Mouse (Mus musculus): ENCODE data around the gene Dlgap5. TPM values are rescaled to one million over a fixed set of nuclear protein-coding genes. Genes with fewer than 3 reads are reported as not detected.
"Not testable (repeated sequence)": the region's sequence is repeated elsewhere in the genome, so short reads cannot be mapped to it uniquely, and the experiment has no call there.

The Dlgap5 gene
- 47.1 and 56.7 TPM in 2 replicates for polyA plus RNA-seq (2015; fragmentation: Nextera tagmentation; extraction: Ambion mirVana)

DNA sequence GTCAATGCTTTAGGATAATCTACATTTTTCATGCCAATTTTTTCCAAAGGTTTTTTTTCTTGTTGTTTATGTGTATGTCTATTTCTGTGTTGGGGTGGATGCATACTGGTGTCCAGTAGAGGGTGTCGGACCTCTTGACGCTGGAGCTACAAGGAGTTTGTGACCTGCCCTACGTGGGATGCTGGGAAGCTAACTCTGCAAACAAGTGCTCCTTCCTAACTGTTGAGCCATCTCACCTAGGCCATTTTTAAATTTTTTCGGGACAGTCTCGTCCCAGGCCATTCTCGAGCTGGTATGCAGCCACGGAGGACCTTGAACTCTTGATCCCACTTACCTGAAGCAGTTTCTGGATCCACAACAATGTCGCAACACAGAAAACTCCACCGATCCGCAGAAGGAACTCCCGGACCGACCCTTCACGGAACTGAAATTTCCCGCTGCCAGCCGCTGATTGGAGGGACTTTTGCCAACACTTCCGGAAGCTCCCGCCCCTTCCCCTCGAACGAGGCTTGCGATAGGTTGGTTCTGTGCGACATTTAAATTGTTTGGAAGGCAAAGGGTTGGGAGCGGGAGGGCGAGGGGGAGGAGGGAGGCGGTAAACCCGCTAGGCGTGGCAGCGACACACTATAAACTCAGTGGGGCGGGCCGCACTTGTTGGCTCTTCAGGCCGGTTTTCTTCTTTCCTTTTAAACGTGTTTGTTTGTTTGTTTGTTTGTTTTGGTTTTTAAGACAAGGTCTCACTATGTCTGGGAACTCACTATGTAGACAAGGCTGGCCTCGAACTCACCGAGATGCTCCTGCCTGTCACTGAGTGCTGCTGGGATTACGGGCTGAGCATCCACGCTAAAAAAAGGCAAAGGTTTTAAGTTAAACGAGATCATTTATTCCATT lies at the start of gene Dlgap5:
Gene Dlgap5 (minus strand): TSS at position 633 of the 891 bp plus-strand sequence.
- H3K27ac ChIP-seq, result peak within 1 kb of the TSS; percentile 29; the same call in 1 of the 2 replicates
- H3K4me2 ChIP-seq, result peak within 1 kb of the TSS; percentile 67
- H3K9me3 ChIP-seq, result no peaks in the 10 kb centered on the region
- no peaks in the 10 kb centered on the region for H3K27me3 ChIP-seq
- H3K9ac ChIP-seq, result peak within 1 kb of the TSS; percentile 69
- peaks cover 28% of the 10 kb centered on the region for H3K36me3 ChIP-seq
- peak within 1 kb of the TSS; percentile 60 for H3K4me3 ChIP-seq
- WGBS, result under 1% methylated on average over 36 of the region's 36 CpGs
- peaks cover 10% of the 10 kb centered on the region for H3K4me1 ChIP-seq
- ATAC-seq (ENCODE audit: insufficient number of reproducible peaks, insufficient read depth, low FRiP score, low TSS enrichment, low read depth), result peak; percentile 93

GRCm38 (mm10) chr14:47465468-47466175 lies 47.4 kb upstream of the Dlgap5 start:
- no peak for ATAC-seq (ENCODE audit: insufficient number of reproducible peaks, insufficient read depth, low FRiP score, low TSS enrichment, low read depth)
- H3K27ac ChIP-seq, result no peak overlapping the region
- H3K9ac ChIP-seq, result no peak overlapping the region
- WGBS, result 49% methylated on average over 7 of the region's 7 CpGs
- H3K4me3 ChIP-seq, result no peak overlapping the region
- H3K4me2 ChIP-seq, result no peak overlapping the region
- H3K36me3 ChIP-seq, result no peaks in the 10 kb centered on the region
- no peaks in the 10 kb centered on the region for H3K9me3 ChIP-seq
- 0 out of 2 replicates have a peak, but pooled peaks cover 6% of the 10 kb centered on the region for H3K27me3 ChIP-seq
- H3K4me1 ChIP-seq, result no peaks in the 10 kb centered on the region

- H3K4me1 ChIP-seq, result no peaks in the 10 kb centered on the region
- no peaks in the 10 kb centered on the region for H3K9me3 ChIP-seq
- no peak overlapping the region for H3K4me2 ChIP-seq
- 0 out of 2 replicates have a peak, but pooled peaks cover 6% of the 10 kb centered on the region for H3K27me3 ChIP-seq
- no peaks in the 10 kb centered on the region for H3K36me3 ChIP-seq
- H3K9ac ChIP-seq, result no peak overlapping the region
- WGBS, result 80% methylated on average over 10 of the region's 10 CpGs
- no peak overlapping the region for H3K4me3 ChIP-seq
- no peak for ATAC-seq (ENCODE audit: insufficient number of reproducible peaks, insufficient read depth, low FRiP score, low TSS enrichment, low read depth)
- no peak overlapping the region for H3K27ac ChIP-seq
Measured at GRCm38 (mm10) chr14:47464426-47464825, 46.2 kb upstream of the Dlgap5 start.

- H3K9ac ChIP-seq, result no peak overlapping the region
- ATAC-seq (ENCODE audit: insufficient number of reproducible peaks, insufficient read depth, low FRiP score, low TSS enrichment, low read depth), result no peak
- no peaks in the 10 kb centered on the region for H3K36me3 ChIP-seq
- no peak overlapping the region for H3K4me3 ChIP-seq
- 0 out of 2 replicates have a peak, but pooled peaks cover 6% of the 10 kb centered on the region for H3K27me3 ChIP-seq
- no peak overlapping the region for H3K4me2 ChIP-seq
- H3K4me1 ChIP-seq, result no peaks in the 10 kb centered on the region
- H3K27ac ChIP-seq, result no peak overlapping the region
- no peaks in the 10 kb centered on the region for H3K9me3 ChIP-seq
- WGBS, result 81% methylated on average over 9 of the region's 9 CpGs
Measured at GRCm38 (mm10) chr14:47462877-47463460, 44.8 kb upstream of the Dlgap5 start.

DNA sequence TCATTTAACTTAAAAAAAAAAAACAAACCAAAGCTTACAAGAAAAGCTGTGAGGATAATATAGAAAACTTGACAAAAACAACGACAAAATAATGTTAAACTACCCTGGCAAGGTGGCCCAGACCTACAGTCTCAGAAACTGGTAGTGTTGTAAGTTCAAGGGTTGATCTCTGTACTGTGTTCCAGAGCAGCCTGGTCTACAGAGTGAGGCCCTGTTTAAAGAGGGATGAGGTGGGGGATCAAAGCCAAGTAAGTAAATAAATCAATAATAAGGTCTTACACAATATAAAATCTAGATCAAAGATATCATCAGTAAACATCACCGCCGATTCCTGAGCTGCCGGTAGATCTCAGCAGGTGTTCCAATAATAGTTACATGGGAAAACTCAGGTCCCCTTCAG lies 44.2 kb upstream of the Dlgap5 start:
- H3K4me1 ChIP-seq, result no peaks in the 10 kb centered on the region
- no peak overlapping the region for H3K4me2 ChIP-seq
- 83% methylated on average over 4 of the region's 4 CpGs for WGBS
- no peaks in the 10 kb centered on the region for H3K36me3 ChIP-seq
- H3K4me3 ChIP-seq, result no peak overlapping the region
- H3K9ac ChIP-seq, result no peak overlapping the region
- no peak for ATAC-seq (ENCODE audit: insufficient number of reproducible peaks, insufficient read depth, low FRiP score, low TSS enrichment, low read depth)
- no peaks in the 10 kb centered on the region for H3K9me3 ChIP-seq
- 0 out of 2 replicates have a peak, but pooled peaks cover 6% of the 10 kb centered on the region for H3K27me3 ChIP-seq
- H3K27ac ChIP-seq, result no peak overlapping the region

GRCm38 (mm10) chr14:47461997-47462396 lies 43.8 kb upstream of the Dlgap5 start:
- H3K4me2 ChIP-seq, result no peak overlapping the region
- no peak overlapping the region for H3K9ac ChIP-seq
- H3K27me3 ChIP-seq, result 0 out of 2 replicates have a peak, but pooled peaks cover 6% of the 10 kb centered on the region
- H3K4me1 ChIP-seq, result no peaks in the 10 kb centered on the region
- H3K27ac ChIP-seq, result no peak overlapping the region
- 89% methylated on average over 8 of the region's 8 CpGs for WGBS
- no peaks in the 10 kb centered on the region for H3K9me3 ChIP-seq
- no peak overlapping the region for H3K4me3 ChIP-seq
- no peaks in the 10 kb centered on the region for H3K36me3 ChIP-seq
- no peak for ATAC-seq (ENCODE audit: insufficient number of reproducible peaks, insufficient read depth, low FRiP score, low TSS enrichment, low read depth)

DNA sequence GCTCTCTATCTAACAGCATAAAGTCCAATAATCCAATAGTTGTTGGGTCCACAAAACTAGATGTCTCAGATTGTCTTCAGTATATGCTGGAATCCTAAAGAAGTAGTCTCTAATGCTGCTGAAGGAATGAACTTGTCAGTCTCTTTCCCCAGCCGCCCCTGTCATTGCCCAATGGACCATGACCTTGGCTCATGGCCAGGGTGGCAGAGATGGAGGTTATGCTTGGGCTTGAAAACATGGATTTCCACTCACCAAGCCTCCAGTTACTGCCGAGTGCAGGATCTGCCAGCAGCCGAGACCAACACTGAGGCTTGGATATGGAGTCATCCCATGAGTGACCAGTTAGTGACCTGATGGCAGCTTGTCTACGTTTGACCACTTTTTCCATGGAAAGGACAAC lies 41.3 kb upstream of the Dlgap5 start:
- H3K27me3 ChIP-seq, result no peaks in the 10 kb centered on the region
- no peaks in the 10 kb centered on the region for H3K4me1 ChIP-seq
- H3K36me3 ChIP-seq, result no peaks in the 10 kb centered on the region
- H3K9ac ChIP-seq, result no peak overlapping the region
- WGBS, result 82% methylated on average over 4 of the region's 4 CpGs
- no peak for ATAC-seq (ENCODE audit: insufficient number of reproducible peaks, insufficient read depth, low FRiP score, low TSS enrichment, low read depth)
- no peak overlapping the region for H3K4me2 ChIP-seq
- H3K4me3 ChIP-seq, result no peak overlapping the region
- no peak overlapping the region for H3K27ac ChIP-seq
- H3K9me3 ChIP-seq, result no peaks in the 10 kb centered on the region

GRCm38 (mm10) chr14:47450121-47450520 lies 31.9 kb upstream of the Dlgap5 start, which contains the start of gene Fbxo34:
TSS of gene Fbxo34 (plus strand) at chr14:47450421.
- not testable (repeated sequence) for H3K4me1 ChIP-seq; H3K4me2 ChIP-seq; H3K9ac ChIP-seq; ATAC-seq (ENCODE audit: insufficient number of reproducible peaks, insufficient read depth, low FRiP score, low TSS enrichment, low read depth); H3K4me3 ChIP-seq; H3K27ac ChIP-seq; H3K36me3 ChIP-seq; H3K27me3 ChIP-seq; H3K9me3 ChIP-seq
- 90% methylated on average over 3 of the region's 5 CpGs for WGBS

- 63% methylated on average over 9 of the region's 9 CpGs for WGBS
- Histone ChIP-seq H3K4me3 (no peak overlapping the region), H3K36me3 (no peaks in the 10 kb centered on the region), H3K4me2 (no peak overlapping the region), H3K27ac (no peak overlapping the region), H3K27me3 (no peaks in the 10 kb centered on the region), H3K9me3 (0 out of 2 replicates have a peak, but pooled peaks cover 9% of the 10 kb centered on the region), H3K4me1 (no peaks in the 10 kb centered on the region), H3K9ac (no peak overlapping the region)
- ATAC-seq (ENCODE audit: insufficient number of reproducible peaks, insufficient read depth, low FRiP score, low TSS enrichment, low read depth), result no peak
Measured at GRCm38 (mm10) chr14:47445331-47446095, 27.3 kb upstream of the Dlgap5 start.

DNA sequence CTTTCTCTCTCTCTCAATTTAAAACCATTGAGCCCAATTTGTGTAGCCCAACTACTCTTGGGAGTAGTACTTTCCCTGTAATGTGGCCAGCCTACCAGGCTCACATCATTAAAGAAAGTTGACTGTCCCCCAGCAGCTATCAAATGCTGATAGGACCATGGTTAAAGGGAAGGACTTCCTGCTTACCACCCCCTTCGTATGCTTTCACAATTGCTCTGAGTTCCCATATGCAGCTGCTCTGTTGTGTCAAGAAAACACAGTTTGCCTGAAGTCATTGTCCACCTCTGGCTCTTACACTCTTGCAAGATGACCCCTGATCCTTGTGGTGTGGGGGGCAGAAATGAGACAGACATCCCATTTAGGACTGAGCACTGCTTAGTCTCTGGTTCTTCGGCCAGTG lies 26.7 kb upstream of the Dlgap5 start:
- H3K27ac ChIP-seq, result no peak overlapping the region
- 0 out of 2 replicates have a peak, but pooled peaks cover 11% of the 10 kb centered on the region for H3K9me3 ChIP-seq
- H3K4me3 ChIP-seq, result no peak overlapping the region
- no peak for ATAC-seq (ENCODE audit: insufficient number of reproducible peaks, insufficient read depth, low FRiP score, low TSS enrichment, low read depth)
- H3K36me3 ChIP-seq, result no peaks in the 10 kb centered on the region
- no peak overlapping the region for H3K4me2 ChIP-seq
- no peaks in the 10 kb centered on the region for H3K27me3 ChIP-seq
- 39% methylated on average over 2 of the region's 2 CpGs for WGBS
- no peak overlapping the region for H3K9ac ChIP-seq
- H3K4me1 ChIP-seq, result no peaks in the 10 kb centered on the region

GRCm38 (mm10) chr14:47438947-47439346 lies 20.7 kb upstream of the Dlgap5 start:
- H3K9ac ChIP-seq, result no peak overlapping the region
- H3K4me1 ChIP-seq, result no peaks in the 10 kb centered on the region
- no peaks in the 10 kb centered on the region for H3K36me3 ChIP-seq
- H3K27ac ChIP-seq, result no peak overlapping the region
- no peak overlapping the region for H3K4me3 ChIP-seq
- H3K9me3 ChIP-seq, result 0 out of 2 replicates have a peak, but pooled peaks cover 11% of the 10 kb centered on the region
- no peak overlapping the region for H3K4me2 ChIP-seq
- WGBS, result 62% methylated on average over 3 of the region's 3 CpGs
- ATAC-seq (ENCODE audit: insufficient number of reproducible peaks, insufficient read depth, low FRiP score, low TSS enrichment, low read depth), result no peak
- H3K27me3 ChIP-seq, result no peaks in the 10 kb centered on the region
